Mouse (Mus musculus) ovary, postnatal 10 days (tissue): ENCODE results near the gene Pcbp1.
"Not testable (repeated sequence)": the region's sequence is repeated elsewhere in the genome, so short reads cannot be mapped to it uniquely, and the experiment has no call there.

Source experiments
- DNase-seq: peaks from one replicate; pipeline ENCODE4 v3.0.0; 2022; ENCODE audit warnings: low spot score

The Pcbp1 gene

DNA sequence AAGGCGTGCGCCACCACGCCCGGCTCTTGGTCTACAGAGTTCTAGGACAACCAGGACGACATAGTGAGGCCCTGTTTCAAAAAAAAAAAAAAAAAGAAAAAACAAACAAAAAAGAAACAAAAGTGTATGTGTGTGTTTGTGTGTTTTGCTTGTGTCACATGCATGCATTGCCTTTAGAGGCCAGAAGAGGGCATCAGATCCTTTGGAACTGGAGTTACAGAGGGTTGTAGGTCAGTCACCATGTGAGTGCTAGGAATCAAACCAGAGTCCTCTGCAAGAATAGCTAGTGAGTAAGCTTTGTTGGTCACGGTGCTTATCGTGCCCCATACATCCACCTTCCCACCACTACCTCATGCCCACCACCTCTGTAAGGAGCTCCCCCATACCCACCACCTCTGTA is 31.4 kb downstream of the Pcbp1 start:
- no peak for DNase-seq

DNA sequence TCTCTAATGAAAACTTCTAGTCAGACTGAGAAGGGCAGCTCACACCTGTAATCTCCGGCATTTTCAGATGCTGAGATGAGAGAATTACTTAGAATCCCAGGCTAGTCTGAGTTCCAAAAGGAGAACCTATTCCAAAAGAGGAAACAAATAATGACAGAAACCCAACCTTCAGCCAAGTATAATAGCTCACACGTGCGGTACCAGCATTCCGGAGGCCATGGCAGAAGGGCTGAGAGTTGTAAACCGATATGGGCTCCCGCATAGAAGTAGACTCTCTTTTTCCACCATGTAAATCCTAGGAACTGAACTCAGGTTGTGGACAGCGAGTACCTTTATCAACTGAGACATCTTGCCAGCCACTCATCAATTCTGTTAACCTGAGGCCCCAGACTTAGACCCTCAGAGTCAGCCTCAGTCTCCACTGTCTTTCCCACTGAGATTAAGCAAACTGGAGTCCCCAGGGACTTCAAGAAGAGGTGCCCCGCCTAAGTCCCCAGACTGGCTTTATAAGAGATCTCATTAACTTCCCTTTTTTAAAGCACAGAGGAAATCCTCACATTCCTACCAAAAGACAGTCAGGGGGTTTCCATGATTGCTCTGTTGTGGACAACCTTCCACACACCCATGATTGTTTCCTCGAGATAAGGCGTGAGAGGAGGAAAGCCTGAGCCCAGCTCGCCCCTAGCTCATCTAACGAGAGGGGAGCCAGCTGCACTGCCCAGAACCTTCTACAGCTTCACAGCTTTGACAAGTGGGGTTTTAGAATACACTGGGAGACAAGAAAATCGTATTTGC is 32.5 kb downstream of the Pcbp1 start:
- no peak for DNase-seq

DNA sequence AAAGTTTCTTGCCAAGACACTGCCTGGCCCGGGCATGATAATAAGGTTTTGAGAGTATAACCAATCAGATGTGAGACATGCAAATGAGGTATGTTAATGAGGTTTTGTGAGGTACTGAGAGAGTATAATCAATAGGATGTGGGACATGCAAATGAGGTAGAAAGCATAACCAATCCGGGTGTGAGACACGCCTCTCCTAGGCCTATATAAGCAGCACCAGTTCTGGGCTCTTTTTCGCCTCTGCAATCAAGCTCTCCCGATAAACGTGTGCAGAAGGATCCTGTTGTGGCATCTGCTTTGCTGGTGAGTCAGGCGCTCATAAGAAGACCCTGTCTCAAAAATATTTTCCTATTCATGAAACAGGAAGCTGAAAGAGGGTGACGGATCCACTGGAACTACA is 35.7 kb downstream of the Pcbp1 start:
- DNase-seq: not testable (repeated sequence)

GRCm38 (mm10) chr6:86489945-86490344 is 36.2 kb downstream of the Pcbp1 start:
- DNase-seq: no peak

DNA sequence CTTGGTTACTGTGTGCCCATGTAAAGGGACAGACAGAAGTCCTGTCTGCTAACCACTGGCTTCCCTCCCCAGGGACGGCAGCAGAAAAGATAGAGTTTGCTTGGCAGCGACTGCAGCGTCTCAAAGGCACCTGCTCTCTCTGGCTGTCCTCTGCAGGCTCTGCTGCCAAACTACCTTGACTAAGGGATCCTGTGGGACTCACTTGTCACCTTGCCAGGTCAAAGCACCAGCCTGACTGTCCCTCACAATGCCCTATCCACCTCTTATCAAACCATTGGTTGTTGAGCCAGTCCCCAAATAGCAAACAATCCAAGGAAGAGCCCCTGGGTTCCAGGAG is 38.0 kb downstream of the Pcbp1 start:
- no peak for DNase-seq

- peak; percentile 56 for DNase-seq
These were observed 38.6 kb downstream of the Pcbp1 start for GRCm38 (mm10) chr6:86487358-86488148.

DNA sequence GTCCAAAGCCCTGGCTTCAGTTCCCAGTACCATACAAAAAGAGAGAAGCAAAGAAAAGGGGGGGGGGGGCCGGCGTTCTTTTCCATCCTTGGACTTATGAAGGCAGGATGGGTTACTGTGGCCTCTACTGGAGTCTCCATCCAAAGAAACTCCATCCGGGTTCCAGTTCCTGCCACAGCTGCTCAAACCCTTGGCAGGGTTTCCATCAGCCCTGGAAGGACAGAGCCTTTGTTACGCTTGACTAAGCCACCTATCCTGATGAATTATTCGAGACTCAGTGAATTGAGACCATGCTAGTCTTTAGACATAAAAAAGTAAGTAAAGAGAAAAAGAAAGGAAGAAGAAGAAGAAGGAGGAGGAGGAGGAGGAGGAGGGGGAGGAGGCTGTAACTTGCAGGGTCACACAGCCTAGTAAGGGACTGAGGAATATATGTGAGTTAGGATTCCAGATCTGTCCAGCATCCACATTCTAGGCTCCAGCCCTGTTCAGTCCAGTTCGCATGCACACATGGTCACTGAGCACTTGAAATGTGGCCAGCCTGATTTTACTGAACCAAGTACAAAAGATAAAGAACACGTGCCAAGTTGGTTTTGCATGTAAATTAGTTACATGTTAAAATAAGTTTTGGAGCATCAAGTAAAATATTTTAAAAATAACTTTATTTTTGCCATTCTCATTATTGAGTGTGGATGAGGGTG is 40.0 kb downstream of the Pcbp1 start:
- no peak for DNase-seq

GRCm38 (mm10) chr6:86481871-86482270 is 44.2 kb downstream of the Pcbp1 start:
- DNase-seq: no peak

GRCm38 (mm10) chr6:86480189-86480831 is 45.8 kb downstream of the Pcbp1 start:
- peak; percentile 33 for DNase-seq

GRCm38 (mm10) chr6:86479816-86480188 is 46.3 kb downstream of the Pcbp1 start:
- DNase-seq: no peak

- DNase-seq: no peak
These were observed 46.8 kb downstream of the Pcbp1 start for GRCm38 (mm10) chr6:86479311-86479710.

DNA sequence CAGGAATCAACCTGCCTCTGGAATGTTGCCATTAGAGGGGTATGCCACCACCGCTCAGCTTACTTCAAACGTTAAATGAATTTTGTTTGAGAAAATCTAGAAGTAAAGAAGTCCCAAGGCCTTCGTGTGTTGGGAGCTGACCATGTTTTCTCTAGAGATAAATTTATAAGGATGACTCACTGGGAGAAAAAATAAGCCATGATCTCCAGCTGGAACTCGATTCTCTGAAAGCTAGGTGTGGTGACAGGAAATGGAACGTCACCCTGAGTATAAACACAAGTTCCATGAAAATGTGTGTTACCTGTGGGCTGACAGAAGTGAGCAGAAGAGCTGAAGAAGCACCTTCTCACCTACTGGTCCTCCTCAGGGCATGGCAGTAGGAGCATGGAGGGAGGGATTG is 49.2 kb downstream of the Pcbp1 start:
- DNase-seq: no peak

- DNase-seq: no peak
These were observed 50.5 kb downstream of the Pcbp1 start for GRCm38 (mm10) chr6:86475462-86476167.

DNA sequence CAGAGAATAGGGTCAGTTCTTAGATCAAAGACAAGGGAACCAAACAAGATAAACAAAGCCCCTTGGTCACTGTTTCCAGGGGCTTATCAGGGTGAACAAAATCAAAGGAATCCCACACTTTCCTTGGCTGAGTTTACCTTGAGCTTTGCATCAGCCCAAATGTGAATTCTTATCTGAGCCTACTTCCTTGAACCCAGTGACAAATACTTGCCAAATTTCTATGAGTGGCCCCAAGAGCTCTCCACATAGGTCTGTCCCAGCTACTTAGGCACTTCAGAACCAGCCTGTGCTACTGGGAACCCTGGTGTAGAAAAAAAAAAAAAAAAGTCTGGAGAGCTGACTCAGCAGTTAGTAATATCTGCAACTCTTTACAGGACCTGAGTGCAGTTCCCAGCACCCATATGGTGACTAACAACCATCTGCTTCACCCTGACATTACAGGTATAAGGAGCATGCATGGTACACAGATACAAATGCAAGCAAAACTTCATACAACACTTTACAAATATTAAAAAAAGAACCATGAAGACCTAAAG is 51.4 kb downstream of the Pcbp1 start:
- DNase-seq: no peak
